Mouse (Mus musculus): ENCODE data around the gene 1700030K09Rik. TPM values are rescaled to one million over a fixed set of nuclear protein-coding genes. Genes with fewer than 3 reads are reported as not detected.

Gene 1700030K09Rik
- polyA plus RNA-seq, 1 experiment from 2014 or later = 14.2 TPM

DNA sequence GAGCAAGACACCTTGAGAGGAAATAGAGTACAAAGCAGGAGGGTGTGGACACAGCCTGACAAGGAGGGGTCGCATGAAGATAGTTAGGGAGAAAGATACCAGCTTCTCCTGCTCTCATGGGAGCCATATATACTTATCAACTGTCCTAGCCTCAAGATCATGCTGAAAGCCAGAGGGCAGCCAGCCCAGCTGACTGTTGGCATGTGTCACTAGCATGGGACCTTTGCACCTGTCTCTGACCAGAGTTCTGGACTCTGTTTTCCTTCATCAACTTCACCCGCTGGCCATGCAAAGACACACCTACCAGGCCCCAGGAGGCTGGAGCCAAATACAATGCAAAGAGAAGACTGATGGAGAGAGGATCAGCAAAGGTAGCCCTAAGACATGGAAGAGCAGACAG lies 25.6 kb downstream of the 1700030K09Rik start:
- ATAC-seq (ENCODE audit: insufficient number of reproducible peaks, low FRiP score, low TSS enrichment, low read depth) = no peak
- Histone ChIP-seq H3K4me1 (peaks cover 7% of the 10 kb centered on the region), H3K4me2 (no peak overlapping the region), H3K9me3 (no peaks in the 10 kb centered on the region), H3K27ac (no peak overlapping the region), H3K9ac (no peak overlapping the region), H3K27me3 (no peaks in the 10 kb centered on the region), H3K36me3 (peaks cover 90% of the 10 kb centered on the region), H3K4me3 (no peak overlapping the region)
- WGBS = 90% methylated on average over 2 of the region's 2 CpGs

DNA sequence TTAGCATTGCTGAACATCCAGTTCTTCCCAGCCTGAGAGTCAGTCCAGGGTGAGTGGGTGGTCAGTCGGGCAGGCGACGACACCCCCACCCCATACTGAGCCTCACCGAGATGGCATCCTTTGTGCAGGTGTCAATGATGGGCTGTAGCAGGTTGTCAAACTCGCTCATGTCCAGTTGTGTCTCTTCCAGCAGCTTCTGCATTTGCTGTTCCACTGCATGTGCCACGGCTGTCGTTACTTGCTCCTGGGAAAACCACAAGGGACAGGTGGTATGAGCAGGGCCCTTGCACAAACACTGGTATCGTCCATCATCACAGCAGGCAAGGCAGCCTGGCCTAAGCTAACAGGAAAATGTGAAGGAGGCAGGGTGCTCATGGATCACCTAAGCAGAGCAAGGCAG lies 26.3 kb downstream of the 1700030K09Rik start:
- H3K9ac ChIP-seq = no peak overlapping the region
- no peaks in the 10 kb centered on the region for H3K27me3 ChIP-seq
- H3K4me1 ChIP-seq = peaks cover 8% of the 10 kb centered on the region
- ATAC-seq (ENCODE audit: insufficient number of reproducible peaks, low FRiP score, low TSS enrichment, low read depth) = no peak
- no peak overlapping the region for H3K4me2 ChIP-seq
- no peak overlapping the region for H3K4me3 ChIP-seq
- 94% methylated on average over 8 of the region's 8 CpGs for WGBS
- no peaks in the 10 kb centered on the region for H3K9me3 ChIP-seq
- no peak overlapping the region for H3K27ac ChIP-seq
- peaks cover 83% of the 10 kb centered on the region for H3K36me3 ChIP-seq

DNA sequence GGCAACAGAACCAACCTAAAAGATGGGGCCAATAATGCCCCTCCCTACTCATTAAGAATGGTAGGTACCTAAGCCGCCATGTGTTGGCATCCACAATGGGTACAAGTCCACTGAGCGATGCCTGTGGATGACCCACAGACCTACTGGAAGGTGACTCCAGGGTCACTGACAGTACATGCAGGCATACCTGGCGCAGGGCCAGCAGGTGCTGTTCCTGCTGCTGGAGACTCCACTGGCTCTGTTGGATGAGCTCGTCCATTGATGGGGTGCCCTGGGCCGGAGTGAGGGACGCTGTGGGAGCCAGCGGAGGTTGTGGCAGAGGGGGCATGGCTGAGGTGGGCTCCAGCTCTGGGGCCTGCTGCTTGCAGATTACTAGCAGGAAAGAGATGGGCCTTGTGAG lies 27.0 kb downstream of the 1700030K09Rik start:
- Histone ChIP-seq H3K27ac (no peak overlapping the region), H3K9ac (no peak overlapping the region), H3K36me3 (peaks cover 76% of the 10 kb centered on the region), H3K4me1 (peaks cover 8% of the 10 kb centered on the region), H3K27me3 (no peaks in the 10 kb centered on the region), H3K9me3 (no peaks in the 10 kb centered on the region), H3K4me3 (no peak overlapping the region), H3K4me2 (no peak overlapping the region)
- no peak for ATAC-seq (ENCODE audit: insufficient number of reproducible peaks, low FRiP score, low TSS enrichment, low read depth)
- WGBS = 93% methylated on average over 7 of the region's 7 CpGs

DNA sequence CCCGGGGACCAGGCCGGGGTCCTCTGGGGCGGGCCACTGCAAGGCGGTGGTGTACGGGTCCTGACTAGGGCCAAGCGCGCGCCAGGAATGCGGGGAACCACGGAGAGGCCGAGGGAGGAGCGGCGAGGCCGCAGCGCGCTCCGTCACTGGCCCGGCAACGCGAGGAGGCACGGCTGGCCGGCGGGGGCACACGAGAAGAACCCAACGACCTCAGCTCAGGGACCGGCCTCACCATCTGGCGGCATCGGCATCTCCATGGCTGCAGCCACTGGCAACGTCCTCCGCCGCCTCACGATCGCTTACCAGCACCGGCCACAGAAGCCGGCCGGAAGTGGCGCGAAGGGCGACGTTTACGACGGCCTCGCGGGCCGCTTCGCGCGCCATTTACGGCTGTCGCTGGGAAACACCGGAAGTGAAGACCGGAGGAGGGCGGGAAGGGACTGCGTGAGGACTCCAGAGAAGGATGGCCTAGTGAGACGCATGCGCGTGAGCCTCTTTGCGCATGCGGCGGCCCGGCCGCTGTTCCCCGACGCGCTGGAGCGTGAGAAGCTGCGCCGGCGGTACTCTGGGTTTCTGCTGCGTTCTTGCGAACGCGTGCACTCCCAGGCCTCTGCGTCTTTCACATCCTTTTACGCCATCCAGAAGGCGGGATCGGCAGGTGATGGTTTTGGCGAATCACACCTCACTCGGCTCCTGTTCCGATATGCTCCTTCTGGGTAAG lies 31.3 kb downstream of the 1700030K09Rik start, which contains the start of gene Cherp:
Cherp (minus strand) TSS at position 401 of the 721 bp plus-strand sequence.
- peak within 1 kb of the TSS; percentile 94 for H3K27ac ChIP-seq
- peak; percentile 94 for ATAC-seq (ENCODE audit: insufficient number of reproducible peaks, low FRiP score, low TSS enrichment, low read depth)
- H3K4me3 ChIP-seq = peak within 1 kb of the TSS; percentile 86
- H3K4me2 ChIP-seq = peak within 1 kb of the TSS; percentile 91
- H3K9ac ChIP-seq = peak within 1 kb of the TSS; percentile 91
- H3K9me3 ChIP-seq = no peaks in the 10 kb centered on the region
- H3K27me3 ChIP-seq = no peaks in the 10 kb centered on the region
- peaks cover 15% of the 10 kb centered on the region for H3K4me1 ChIP-seq
- WGBS = under 1% methylated on average over 80 of the region's 80 CpGs
- peaks cover 39% of the 10 kb centered on the region for H3K36me3 ChIP-seq

DNA sequence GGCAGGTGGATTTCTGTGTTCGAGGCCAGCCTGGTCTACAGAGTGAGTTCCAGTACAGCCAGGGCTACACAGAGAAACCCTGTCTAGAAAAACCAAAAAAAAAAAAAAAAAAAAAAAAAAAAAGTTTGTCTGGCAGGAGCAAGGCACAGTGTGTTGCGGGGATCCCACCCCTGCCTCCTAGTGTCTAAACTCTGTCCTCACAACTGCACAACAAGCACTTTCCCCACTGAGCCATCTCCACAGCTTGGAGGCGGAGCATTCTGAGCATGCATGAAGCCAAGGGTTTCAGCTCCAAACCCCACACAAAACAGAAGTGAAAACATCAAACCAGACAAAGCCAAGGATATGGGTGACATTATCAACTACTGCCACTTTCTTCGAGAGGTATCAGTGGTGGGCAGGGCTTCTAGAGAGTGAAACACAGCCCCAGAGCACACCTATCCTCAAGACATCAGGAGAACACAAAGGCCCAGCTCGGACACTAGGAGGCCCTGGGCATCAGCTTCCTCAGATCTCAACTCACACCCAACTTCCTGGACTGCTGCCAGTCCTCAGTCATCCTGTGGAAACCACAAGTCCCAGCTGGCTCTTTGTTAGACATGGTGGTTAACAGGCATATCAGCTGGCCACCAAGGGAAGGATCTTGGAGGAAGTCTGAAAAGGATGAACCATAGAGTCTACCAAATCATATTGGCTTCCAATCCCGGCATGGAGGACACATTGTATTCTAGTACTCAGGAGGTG lies 41.9 kb downstream of the 1700030K09Rik start:
- 83% methylated on average over 6 of the region's 6 CpGs for WGBS
- H3K27me3 ChIP-seq = no peaks in the 10 kb centered on the region
- H3K9me3 ChIP-seq = no peaks in the 10 kb centered on the region
- no peak for ATAC-seq (ENCODE audit: insufficient number of reproducible peaks, low FRiP score, low TSS enrichment, low read depth)
- H3K27ac ChIP-seq = no peak overlapping the region
- no peak overlapping the region for H3K4me2 ChIP-seq
- no peak overlapping the region for H3K9ac ChIP-seq
- peaks cover 8% of the 10 kb centered on the region; the same call in 1 of the 2 replicates for H3K4me1 ChIP-seq
- H3K36me3 ChIP-seq = peaks cover 86% of the 10 kb centered on the region
- H3K4me3 ChIP-seq = no peak overlapping the region

DNA sequence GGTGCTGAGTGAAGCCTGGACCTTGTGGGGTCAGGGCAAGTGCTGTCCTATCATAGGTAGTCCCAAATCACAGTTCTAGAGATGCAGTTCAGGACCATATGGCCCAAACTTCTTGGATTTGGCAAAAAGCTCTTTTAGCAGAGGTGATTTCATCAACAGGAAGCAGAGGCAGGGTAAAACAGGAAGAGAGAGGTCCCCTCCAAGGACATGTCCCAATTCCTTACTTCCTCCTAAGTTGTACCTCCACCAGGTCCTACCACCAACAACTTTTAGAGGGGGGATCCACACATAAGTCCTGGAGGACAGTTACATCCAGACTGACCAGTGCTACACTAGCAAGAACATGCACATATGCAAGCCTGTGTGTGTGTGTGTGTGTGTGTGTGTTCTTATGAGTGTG lies 43.3 kb downstream of the 1700030K09Rik start:
- ATAC-seq (ENCODE audit: insufficient number of reproducible peaks, low FRiP score, low TSS enrichment, low read depth) = no peak
- peaks cover 73% of the 10 kb centered on the region for H3K36me3 ChIP-seq
- no peak overlapping the region for H3K9ac ChIP-seq

DNA sequence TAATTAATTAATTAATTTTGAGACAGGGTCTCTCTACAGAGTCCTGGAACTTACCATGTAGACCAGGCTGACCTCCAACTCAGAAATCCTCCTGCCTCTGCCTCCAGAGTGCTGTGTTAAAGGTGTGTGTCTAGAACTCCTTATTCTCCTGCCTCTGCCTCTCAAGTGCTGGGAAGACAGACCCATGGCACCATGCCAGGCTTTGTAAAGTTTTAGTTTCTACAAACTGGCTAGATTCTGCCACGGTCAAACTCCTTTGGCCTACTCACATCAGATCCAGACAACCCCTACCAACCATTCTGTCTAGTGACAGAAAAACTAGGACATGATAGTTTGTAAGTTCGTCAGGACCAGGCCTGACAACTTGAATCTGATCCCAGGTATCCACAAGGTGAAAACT lies 47.3 kb downstream of the 1700030K09Rik start:
- no peaks in the 10 kb centered on the region for H3K27me3 ChIP-seq
- 89% methylated on average over 2 of the region's 2 CpGs for WGBS
- no peak overlapping the region for H3K9ac ChIP-seq

More for the DNA sequence above, 43.3 kb downstream of the 1700030K09Rik start:
- Histone ChIP-seq H3K27me3 (no peaks in the 10 kb centered on the region), H3K4me1 (peaks cover 19% of the 10 kb centered on the region), H3K27ac (no peak overlapping the region), H3K4me2 (no peak overlapping the region), H3K4me3 (no peak overlapping the region), H3K9me3 (no peaks in the 10 kb centered on the region)

DNA sequence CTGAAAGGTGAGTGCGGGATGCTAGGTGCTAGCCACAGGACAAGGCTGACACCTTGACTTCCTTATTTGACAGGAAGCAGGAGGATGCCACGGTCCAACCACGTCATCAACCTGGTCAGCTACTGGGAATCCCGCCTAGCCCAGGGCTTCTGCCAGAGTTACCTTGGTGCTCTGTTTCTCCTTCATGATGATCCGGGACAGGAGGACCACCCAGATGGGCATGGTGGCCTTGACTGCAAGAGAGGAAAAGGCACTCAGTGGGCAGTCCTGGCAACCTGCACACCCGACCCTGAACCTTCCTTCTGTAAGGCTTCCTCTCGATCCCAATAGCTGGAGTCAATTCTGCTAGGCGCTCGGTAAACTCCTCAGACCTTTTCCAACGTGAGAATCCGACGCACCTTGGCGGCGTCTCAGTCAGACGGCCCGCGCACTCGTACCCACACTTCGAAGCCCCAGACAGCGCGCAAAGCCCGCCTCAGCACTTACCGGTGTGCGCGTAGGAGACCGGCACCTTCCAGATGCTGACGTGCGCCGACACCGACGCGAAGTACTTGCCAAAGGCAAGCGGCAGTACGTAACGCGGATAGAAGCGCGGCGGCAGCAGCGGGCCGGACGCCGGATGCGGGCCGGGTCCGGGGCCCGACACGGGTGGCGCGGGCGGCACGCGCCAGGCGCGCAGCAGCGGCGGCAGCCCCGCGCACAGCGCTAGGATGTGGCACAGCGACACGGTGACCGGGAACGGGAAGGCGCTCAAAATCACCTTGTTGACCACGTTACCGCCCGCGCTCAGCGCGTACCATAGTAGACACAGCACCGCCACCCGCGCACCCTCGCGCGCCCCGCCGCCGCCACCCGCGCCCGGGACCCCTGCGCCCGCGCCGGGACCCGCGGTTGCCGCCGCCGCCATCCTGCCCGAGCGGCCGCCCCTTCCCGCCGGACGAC lies 48.3 kb downstream of the 1700030K09Rik start, which contains the start of gene Slc35e1:
Slc35e1 (minus strand) TSS at position 935 of the 942 bp plus-strand sequence.
- no peak for ATAC-seq (ENCODE audit: insufficient number of reproducible peaks, low FRiP score, low TSS enrichment, low read depth)
- H3K36me3 ChIP-seq = peaks cover 48% of the 10 kb centered on the region

More for the DNA sequence above, 47.3 kb downstream of the 1700030K09Rik start:
- Histone ChIP-seq H3K4me1 (peaks cover 30% of the 10 kb centered on the region), H3K4me2 (peak overlapping the region; percentile 87), H3K4me3 (peak overlapping the region; percentile 97), H3K27ac (no peak overlapping the region), H3K9me3 (no peaks in the 10 kb centered on the region), H3K36me3 (peaks cover 48% of the 10 kb centered on the region)
- no peak for ATAC-seq (ENCODE audit: insufficient number of reproducible peaks, low FRiP score, low TSS enrichment, low read depth)

DNA sequence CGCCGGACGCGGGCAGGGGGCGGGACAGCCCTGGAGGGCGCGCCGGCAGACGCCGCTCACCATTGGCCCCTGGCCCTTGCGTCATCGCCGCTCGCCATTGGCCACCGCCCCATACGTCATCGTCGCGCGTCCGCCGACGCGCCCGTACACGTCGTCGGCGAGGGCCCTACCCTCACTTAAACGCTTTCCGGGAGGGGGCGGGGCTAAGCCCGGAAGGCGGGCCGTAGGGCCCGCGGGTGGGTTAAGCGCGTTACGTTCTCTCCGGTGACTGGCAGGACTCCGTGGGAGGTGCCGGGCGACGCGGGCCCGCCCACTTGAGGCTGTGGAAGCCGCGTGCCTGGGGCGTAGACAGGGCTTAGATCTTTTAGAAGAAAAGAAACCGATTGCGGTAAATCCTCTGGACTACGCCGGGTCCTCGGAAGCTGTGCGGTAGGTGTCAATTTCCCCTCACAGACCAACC lies 49.0 kb downstream of the 1700030K09Rik start:
- WGBS = under 1% methylated on average over 56 of the region's 56 CpGs
- H3K27me3 ChIP-seq = no peaks in the 10 kb centered on the region
- no peaks in the 10 kb centered on the region for H3K9me3 ChIP-seq
- H3K9ac ChIP-seq = peak overlapping the region; percentile 84
- H3K4me3 ChIP-seq = peak overlapping the region; percentile 97
- peaks cover 30% of the 10 kb centered on the region for H3K4me1 ChIP-seq
- H3K36me3 ChIP-seq = peaks cover 42% of the 10 kb centered on the region
- peak overlapping the region; percentile 84 for H3K27ac ChIP-seq
- H3K4me2 ChIP-seq = peak overlapping the region; percentile 72
- ATAC-seq (ENCODE audit: insufficient number of reproducible peaks, low FRiP score, low TSS enrichment, low read depth) = peak; percentile 94

More for the DNA sequence above, 48.3 kb downstream of the 1700030K09Rik start, which contains the start of gene Slc35e1:
- Histone ChIP-seq H3K9me3 (no peaks in the 10 kb centered on the region), H3K4me1 (peaks cover 30% of the 10 kb centered on the region), H3K4me2 (peak within 1 kb of the TSS; percentile 87), H3K4me3 (peak within 1 kb of the TSS; percentile 97), H3K27me3 (no peaks in the 10 kb centered on the region), H3K9ac (peak within 1 kb of the TSS; percentile 84), H3K27ac (peak within 1 kb of the TSS; percentile 84)
- 1% methylated on average over 91 of the region's 98 CpGs for WGBS

DNA sequence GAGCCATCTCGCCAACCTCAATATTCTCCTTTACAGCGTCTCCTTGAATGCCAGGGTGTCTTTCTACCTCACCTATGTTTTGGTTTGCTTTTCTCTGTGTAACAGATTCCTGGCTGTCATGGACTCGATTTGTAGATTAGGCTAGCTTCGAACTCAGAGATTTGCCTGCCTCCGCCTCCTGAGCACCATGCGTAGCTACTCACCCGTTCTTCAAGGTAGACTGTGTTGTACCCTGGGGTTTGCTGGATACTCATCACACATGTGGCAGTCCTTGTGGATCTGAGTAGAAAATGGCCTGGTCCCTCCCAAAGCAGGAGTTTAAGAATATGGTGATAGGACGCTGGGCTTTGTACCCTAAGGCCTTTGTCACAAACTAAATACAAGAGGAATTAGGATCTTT lies 49.7 kb downstream of the 1700030K09Rik start:
- Histone ChIP-seq H3K9me3 (no peaks in the 10 kb centered on the region), H3K4me1 (peaks cover 30% of the 10 kb centered on the region), H3K27me3 (no peaks in the 10 kb centered on the region), H3K4me2 (peak overlapping the region; percentile 72), H3K4me3 (peak overlapping the region; percentile 97), H3K9ac (peak overlapping the region; percentile 43), H3K27ac (peak overlapping the region; percentile 74), H3K36me3 (peaks cover 37% of the 10 kb centered on the region)
- WGBS = 12% methylated on average over 8 of the region's 8 CpGs
- no peak for ATAC-seq (ENCODE audit: insufficient number of reproducible peaks, low FRiP score, low TSS enrichment, low read depth)

DNA sequence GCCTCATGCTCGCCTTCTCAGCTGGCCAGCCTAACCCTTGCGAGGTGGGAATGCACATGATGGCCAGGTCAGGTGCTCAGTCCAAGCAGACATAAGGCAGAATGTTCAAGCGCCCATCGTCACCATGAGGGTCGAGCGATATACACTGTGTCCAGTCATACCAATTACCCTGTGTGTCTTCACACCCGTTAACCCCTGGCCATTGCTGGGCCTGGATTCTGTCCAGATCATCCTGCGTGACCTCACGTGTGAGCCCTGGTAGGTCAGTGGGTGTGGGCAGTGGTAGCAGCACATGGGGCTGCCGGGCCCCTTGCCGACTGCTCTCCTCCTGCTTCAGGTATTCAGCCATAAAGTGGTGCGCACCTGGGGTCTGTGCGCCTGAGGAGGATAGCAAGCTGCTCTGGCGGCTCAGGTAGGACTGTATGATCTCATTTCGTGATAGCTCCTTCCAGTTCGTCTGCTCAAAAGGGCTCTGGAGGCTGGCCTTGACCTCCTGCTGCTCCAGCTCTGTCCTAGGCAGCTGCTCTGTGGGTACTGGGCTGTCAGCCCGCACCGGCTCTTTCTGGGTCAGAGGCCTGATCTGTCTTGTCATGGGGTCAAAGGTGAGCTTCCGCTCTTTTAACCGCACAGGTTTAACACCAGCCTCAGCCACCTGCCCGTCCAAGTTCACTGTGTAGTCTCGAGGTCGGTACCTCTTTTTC lies 51.9 kb downstream of the 1700030K09Rik start:
- H3K4me1 ChIP-seq = peaks cover 25% of the 10 kb centered on the region
- peaks cover 34% of the 10 kb centered on the region for H3K36me3 ChIP-seq
- no peak overlapping the region for H3K4me3 ChIP-seq
- no peak overlapping the region for H3K9ac ChIP-seq
- WGBS = 88% methylated on average over 23 of the region's 23 CpGs
- H3K27me3 ChIP-seq = no peaks in the 10 kb centered on the region
- no peak overlapping the region for H3K27ac ChIP-seq
- no peaks in the 10 kb centered on the region for H3K9me3 ChIP-seq
- ATAC-seq (ENCODE audit: insufficient number of reproducible peaks, low FRiP score, low TSS enrichment, low read depth) = no peak
- no peak overlapping the region for H3K4me2 ChIP-seq

Measured in limb, embryonic 15.5 days (tissue).